Mouse (Mus musculus) bone marrow, adult 2 months (tissue): Measurements from ENCODE around the gene Flt4.
"Not testable (repeated sequence)": the region's sequence is repeated elsewhere in the genome, so short reads cannot be mapped to it uniquely, and the experiment has no call there.

ENCODE experiments used
- CTCF ChIP-seq: fragments of 200-500 bp; IDR thresholded peaks from 2 replicates; pipeline ENCODE4 v1.5.1; 2011; ENCODE audit warnings: low read length, control low read depth; ENCODE audit not compliant: control insufficient read depth, insufficient read depth
- POLR2A ChIP-seq: fragments of 200-500 bp; IDR thresholded peaks from 2 replicates; pipeline ENCODE4 v1.6.1; 2011; ENCODE audit warnings: low read depth, mild to moderate bottlenecking, control low read depth, low read length, borderline replicate concordance; ENCODE audit not compliant: control insufficient read depth

DNA sequence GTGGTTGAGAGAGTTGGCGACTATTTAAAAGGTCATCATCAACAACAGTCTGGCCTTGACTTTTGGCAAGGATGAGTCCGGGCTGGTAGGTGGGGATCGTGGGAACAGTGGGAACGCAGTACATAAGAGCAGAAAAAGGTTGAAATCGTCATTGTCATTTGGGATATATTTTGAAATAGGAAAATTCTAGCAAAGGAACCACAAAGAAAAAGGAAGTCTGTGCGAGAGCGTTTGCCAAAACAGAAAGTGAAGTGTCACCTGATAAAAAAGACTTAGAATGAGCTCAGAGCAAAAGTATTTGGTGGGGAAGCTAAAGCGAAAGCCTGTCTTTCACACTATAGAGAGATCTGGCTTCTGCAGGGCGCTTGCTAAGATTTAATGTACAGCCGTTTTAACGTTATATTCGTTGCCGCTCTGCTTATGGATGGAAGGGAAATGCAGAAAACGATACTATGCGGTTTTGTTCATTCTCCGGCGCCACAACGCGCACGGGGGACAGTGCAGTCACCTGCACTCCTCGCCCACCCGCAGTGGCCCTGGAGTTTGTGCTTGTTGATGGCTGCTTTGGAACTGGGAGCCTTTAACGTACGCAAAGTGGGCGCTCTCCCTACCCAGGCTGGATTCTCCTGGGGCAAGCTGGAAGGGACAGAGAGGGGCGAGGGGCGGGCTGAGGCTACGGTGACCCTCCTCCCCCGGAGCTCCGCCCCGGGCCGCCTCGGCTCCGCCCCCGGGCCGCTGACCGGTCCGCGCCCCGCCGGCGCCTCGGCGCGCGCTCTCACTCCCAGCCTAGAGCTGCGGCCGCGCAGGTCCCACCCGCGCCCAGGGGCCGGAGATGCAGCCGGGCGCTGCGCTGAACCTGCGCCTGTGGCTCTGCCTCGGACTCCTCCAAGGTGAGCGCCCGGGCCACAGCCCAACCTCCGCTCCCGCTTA lies at the start of gene Flt4:
- not testable (repeated sequence) for TF ChIP-seq POLR2A, CTCF
